Mouse (Mus musculus) cortical plate, adult 2 months (tissue): ENCODE results near the gene Tfg.

ENCODE experiments used
- CTCF ChIP-seq: fragments of 200-500 bp; IDR thresholded peaks from 2 replicates; pipeline ENCODE4 v1.5.1; 2011; ENCODE audit warnings: mild to moderate bottlenecking, control low read depth, low read length; ENCODE audit not compliant: insufficient read depth; ENCODE audit errors: extremely low read depth
- POLR2A ChIP-seq: fragments of 200-500 bp; IDR thresholded peaks from 2 replicates; pipeline ENCODE4 v1.6.1; 2011; ENCODE audit warnings: mild to moderate bottlenecking, low read length, control low read depth; ENCODE audit not compliant: insufficient read depth; ENCODE audit errors: extremely low read depth

- no peak for TF ChIP-seq CTCF
- no peak for TF ChIP-seq POLR2A
Measured at GRCm38 (mm10) chr16:56690715-56691114, 26.5 kb downstream of the Tfg start.
